Mouse (Mus musculus): ENCODE measurements around the gene Rhot1.

GRCm38 (mm10) chr11:80170351-80170750 lies 38.5 kb upstream of the Rhot1 start:
- TF ChIP-seq CTCF (IDR thresholded peaks at IDR 0.05; ENCODE audit: borderline replicate concordance, insufficient read depth, low read depth, low read length) (no peak), POLR2A (IDR thresholded peaks at IDR 0.05; ENCODE audit: borderline replicate concordance, insufficient read depth, low read length) (no peak)
